Mouse (Mus musculus) C2C12 (cell line): ENCODE results near the gene Sftpa1.

Experiments used
- CEBPB ChIP-seq: IDR thresholded peaks from one replicate; pipeline ENCODE4 v1.6.1; 2011; ENCODE audit warnings: low read depth, mild to moderate bottlenecking, control low read depth, moderate library complexity
- CTCF ChIP-seq: IDR thresholded peaks from one replicate; pipeline ENCODE4 v1.5.1; 2011; ENCODE audit not compliant: control insufficient read depth, insufficient read depth, insufficient read length
- FOSL1 ChIP-seq: IDR thresholded peaks from one replicate; pipeline ENCODE4 v1.8.0; 2011; ENCODE audit warnings: mild to moderate bottlenecking, low read length; ENCODE audit not compliant: poor library complexity, insufficient read depth, severe bottlenecking
- MAX ChIP-seq: IDR thresholded peaks from one replicate; pipeline ENCODE4 v1.6.1; 2011; ENCODE audit warnings: mild to moderate bottlenecking, control low read depth
- MYOG ChIP-seq: IDR thresholded peaks from one replicate; pipeline ENCODE4 v1.6.1; 2011; ENCODE audit not compliant: control insufficient read depth, insufficient read length; ENCODE audit errors: extremely low read depth
- USF1 ChIP-seq: IDR thresholded peaks from one replicate; pipeline ENCODE4 v1.6.1; 2011; ENCODE audit warnings: low read depth, mild to moderate bottlenecking, control low read depth, moderate library complexity

DNA sequence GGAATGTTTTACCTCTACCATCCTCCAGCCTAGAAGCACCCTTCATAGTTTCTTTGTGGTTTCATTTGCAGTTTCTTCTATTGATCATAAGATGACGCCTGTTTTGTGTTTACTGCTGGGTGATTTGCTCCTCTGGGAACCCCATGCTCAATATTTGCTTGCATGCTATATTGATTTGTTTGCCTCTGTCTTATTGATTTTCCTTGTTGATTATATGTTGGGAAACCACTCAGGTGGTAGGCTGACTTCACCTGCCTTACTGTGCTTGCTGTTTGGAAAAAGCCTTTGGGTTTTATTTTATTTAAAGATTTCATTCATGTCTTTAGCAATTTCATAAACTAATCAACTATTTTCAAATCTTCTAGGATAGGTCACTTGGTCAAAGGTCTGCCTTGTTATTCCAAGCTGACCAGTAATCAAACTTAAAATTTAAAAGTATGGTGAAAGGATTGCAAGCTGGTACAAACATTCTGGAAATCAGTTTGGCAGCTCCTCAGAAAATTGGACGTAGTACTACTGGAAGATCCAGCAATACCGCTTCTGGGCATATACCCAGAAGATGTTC lies 35.2 kb upstream of the Sftpa1 start:
- no peak for TF ChIP-seq CTCF
- no peak for TF ChIP-seq CEBPB
- no peak for TF ChIP-seq MAX
- no peak for TF ChIP-seq USF1
- no peak for TF ChIP-seq MYOG
- TF ChIP-seq FOSL1, result no peak
